Mouse (Mus musculus) neural tube, embryonic 15.5 days (tissue): ENCODE measurements around the gene Tsc22d1. TPM values are rescaled to one million over a fixed set of nuclear protein-coding genes. Genes with fewer than 3 reads are reported as not detected.

Source experiments
- ATAC-seq: fragments of 200-750 bp; cut with Nextera tagmentation; 2 replicates; pipeline ENCODE4 v1.8.0; 2017; ENCODE audit warnings: mild to moderate bottlenecking, moderate TSS enrichment, moderate library complexity; ENCODE audit not compliant: low FRiP score
- H3K27ac ChIP-seq: fragments of 300-500 bp; sonication (generic); replicated peaks from 2 replicates; pipeline ENCODE4 v1.5.1; 2015; ENCODE audit warnings: mild to moderate bottlenecking, inconsistent platforms
- H3K27me3 ChIP-seq: fragments of 300-500 bp; sonication (generic); replicated peaks from 2 replicates; pipeline ENCODE4 v1.6.1; 2015; ENCODE audit warnings: inconsistent platforms
- H3K36me3 ChIP-seq: fragments of 300-500 bp; sonication (generic); 2 replicates; pipeline ENCODE4 v1.6.1; 2015; ENCODE audit warnings: inconsistent platforms
- H3K4me1 ChIP-seq: fragments of 300-500 bp; sonication (generic); 2 replicates; pipeline ENCODE4 v1.6.1; 2015; ENCODE audit warnings: inconsistent platforms
- H3K4me2 ChIP-seq: fragments of 300-500 bp; sonication (generic); 2 replicates; pipeline ENCODE4 v1.6.1; 2015; ENCODE audit warnings: inconsistent platforms, mild to moderate bottlenecking, moderate library complexity
- H3K4me3 ChIP-seq: fragments of 300-500 bp; sonication (generic); replicated peaks from 2 replicates; pipeline ENCODE4 v1.5.1; 2015; ENCODE audit warnings: mild to moderate bottlenecking, inconsistent platforms
- H3K9ac ChIP-seq: fragments of 300-500 bp; sonication (generic); replicated peaks from 2 replicates; pipeline ENCODE4 v1.6.1; 2015; ENCODE audit warnings: mild to moderate bottlenecking, inconsistent platforms
- H3K9me3 ChIP-seq: fragments of 300-500 bp; sonication (generic); replicated peaks from 2 replicates; pipeline ENCODE4 v1.6.1; 2016; ENCODE audit warnings: inconsistent platforms
- WGBS: fragments of 180-500 bp; shearing (Covaris S2); methylation state at CpG from one replicate; pipeline ENCODE4 v1.1.7; 2015; ENCODE audit warnings: mixed read lengths; 5-methylcytosine and 5-hydroxymethylcytosine counted together
- polyA plus RNA-seq: library from polyadenylated mRNA; unstranded; fragments of >200 nt; fragmentation: Nextera tagmentation; extraction: Ambion mirVana; gene quantifications from 2 replicates; pipeline ENCODE4 v1.2.1, GENCODE M21; 2015

The Tsc22d1 gene
- 773 and 880 TPM in 2 replicates for polyA plus RNA-seq

DNA sequence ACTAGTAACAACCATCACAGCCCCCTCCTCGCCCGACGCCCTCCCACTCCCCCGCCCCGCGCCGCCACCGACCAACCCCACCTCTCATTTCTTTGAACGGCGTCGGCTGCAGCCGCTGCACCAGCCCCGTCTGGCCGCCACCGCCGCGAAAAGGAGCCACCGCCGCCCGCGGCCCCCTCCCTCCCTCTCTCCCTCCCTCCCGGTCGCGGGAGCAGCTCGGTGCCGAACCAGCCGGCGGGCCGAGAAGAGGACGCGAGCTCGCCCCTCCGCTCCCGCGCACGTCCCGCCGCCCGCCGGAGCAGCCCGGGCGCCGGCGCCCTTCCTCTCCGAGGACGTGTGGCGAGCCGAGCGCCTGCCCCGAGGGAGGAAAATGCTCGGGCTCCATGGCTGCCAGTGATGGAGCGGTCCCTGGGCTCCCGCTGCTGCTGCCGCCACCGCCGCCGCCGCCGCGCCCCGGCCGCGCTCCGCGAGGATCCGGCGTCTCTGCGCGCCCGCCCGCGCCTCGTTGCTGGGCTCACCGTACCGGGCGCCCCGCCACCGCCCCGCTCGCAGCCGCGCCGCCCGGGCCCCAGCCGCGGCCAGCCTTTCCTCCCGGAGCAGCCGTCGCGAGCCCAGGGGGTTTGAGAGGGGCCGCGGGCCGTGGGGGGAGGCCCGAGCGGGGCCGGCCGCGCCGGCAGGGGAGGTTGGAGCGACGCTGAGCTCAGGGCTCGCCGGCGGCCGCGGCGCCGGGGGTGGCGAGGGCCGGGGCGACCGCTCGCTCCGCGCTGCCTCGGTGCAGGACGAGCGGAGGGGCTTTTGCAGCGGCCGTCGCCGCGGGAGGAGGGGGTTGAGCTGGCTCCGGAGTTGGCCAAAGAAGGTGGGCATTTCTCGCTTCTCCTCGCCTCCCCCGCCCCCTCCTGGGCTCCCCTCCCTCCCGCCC is at the start of gene Tsc22d1:
TSS of gene Tsc22d1 (plus strand) at position 100 of the 919 bp plus-strand sequence.
- peak within 1 kb of the TSS; percentile 90 for H3K4me3 ChIP-seq
- H3K4me1 ChIP-seq, result peaks cover 42% of the 10 kb centered on the region
- H3K9me3 ChIP-seq, result no peaks in the 10 kb centered on the region
- 0% methylated on average over 58 of the region's 128 CpGs for WGBS
- H3K27ac ChIP-seq, result peak within 1 kb of the TSS; percentile 100
- H3K9ac ChIP-seq, result peak within 1 kb of the TSS; percentile 99
- peaks cover 13% of the 10 kb centered on the region for H3K36me3 ChIP-seq
- H3K27me3 ChIP-seq, result no peaks in the 10 kb centered on the region
- ATAC-seq, result peak; percentile 10; the same call in 1 of the 2 replicates
- H3K4me2 ChIP-seq, result peak within 1 kb of the TSS; percentile 88

DNA sequence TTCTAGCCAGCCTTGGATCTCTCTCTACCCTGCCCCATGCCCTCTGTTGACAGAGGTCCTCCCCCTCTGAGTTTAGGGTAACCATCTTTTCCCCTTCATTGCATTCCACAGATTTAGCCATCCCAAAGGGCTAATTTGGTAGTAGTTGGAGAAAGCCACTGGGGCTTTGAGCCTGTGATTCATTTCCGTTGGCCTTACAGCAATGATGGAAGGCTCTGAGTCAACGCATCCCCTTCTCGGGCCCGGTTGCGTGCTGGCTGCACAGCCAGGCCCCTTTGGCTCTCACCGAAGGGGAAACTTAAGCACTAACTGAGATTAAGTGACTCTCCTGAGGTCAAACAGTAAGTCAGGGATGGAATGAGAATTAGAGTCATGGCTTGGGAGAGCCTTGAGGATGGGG is 41.1 kb upstream of the Tsc22d1 start:
- Histone ChIP-seq H3K27me3 (no peaks in the 10 kb centered on the region), H3K4me2 (no peak overlapping the region), H3K36me3 (no peaks in the 10 kb centered on the region), H3K9me3 (no peaks in the 10 kb centered on the region), H3K4me1 (no peaks in the 10 kb centered on the region), H3K27ac (no peak overlapping the region), H3K9ac (no peak overlapping the region), H3K4me3 (no peak overlapping the region)
- WGBS, result 79% methylated on average over 6 of the region's 6 CpGs
- no peak for ATAC-seq

DNA sequence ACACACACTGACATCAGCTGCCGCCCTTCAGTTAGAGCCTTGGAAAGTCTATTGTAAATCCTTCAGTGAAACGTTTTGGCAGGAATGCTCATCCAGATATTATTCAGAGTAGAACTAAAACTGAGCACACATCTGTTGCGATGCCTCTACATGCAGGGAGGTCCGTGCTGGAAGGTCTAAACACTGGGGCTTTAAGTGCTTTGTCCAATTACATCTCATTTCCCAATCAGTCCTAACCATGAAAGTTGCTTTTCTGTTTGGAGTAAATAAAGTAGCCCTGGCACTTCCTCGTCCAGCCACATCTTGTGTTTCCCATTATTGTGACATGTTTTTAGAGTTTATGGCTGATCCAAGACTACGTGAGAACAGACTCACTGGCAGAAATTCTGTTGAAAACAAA is 40.2 kb upstream of the Tsc22d1 start:
- no peaks in the 10 kb centered on the region for H3K4me1 ChIP-seq
- ATAC-seq, result no peak
- no peak overlapping the region for H3K9ac ChIP-seq
- H3K9me3 ChIP-seq, result no peaks in the 10 kb centered on the region
- WGBS, result 74% methylated on average over 6 of the region's 6 CpGs
- H3K27ac ChIP-seq, result no peak overlapping the region
- H3K4me3 ChIP-seq, result no peak overlapping the region
- no peak overlapping the region for H3K4me2 ChIP-seq
- H3K27me3 ChIP-seq, result no peaks in the 10 kb centered on the region
- no peaks in the 10 kb centered on the region for H3K36me3 ChIP-seq

DNA sequence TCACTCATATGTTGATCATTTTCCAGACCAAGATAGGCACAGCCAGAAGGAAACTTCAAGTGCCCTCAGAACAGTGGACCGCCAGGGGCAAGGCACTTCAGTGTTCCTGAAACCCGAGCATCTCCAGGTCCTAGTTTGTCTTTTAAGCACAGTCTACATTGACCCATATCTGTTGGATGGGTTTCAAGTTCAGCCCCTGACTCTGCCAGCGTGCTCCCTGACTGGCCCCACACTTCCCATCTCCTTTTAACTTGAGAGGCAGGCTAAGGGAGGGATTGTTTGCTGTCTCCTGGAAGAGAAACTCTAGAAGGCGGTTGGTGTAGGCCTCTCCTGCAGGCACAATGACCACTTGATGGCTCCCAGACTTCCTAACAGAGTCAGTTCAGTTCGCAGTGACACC is 38.2 kb upstream of the Tsc22d1 start:
- Histone ChIP-seq H3K27me3 (no peaks in the 10 kb centered on the region), H3K4me2 (no peak overlapping the region), H3K27ac (no peak overlapping the region), H3K4me1 (no peaks in the 10 kb centered on the region), H3K4me3 (no peak overlapping the region), H3K36me3 (no peaks in the 10 kb centered on the region), H3K9ac (no peak overlapping the region), H3K9me3 (no peaks in the 10 kb centered on the region)
- ATAC-seq, result no peak
- WGBS, result 87% methylated on average over 5 of the region's 5 CpGs

DNA sequence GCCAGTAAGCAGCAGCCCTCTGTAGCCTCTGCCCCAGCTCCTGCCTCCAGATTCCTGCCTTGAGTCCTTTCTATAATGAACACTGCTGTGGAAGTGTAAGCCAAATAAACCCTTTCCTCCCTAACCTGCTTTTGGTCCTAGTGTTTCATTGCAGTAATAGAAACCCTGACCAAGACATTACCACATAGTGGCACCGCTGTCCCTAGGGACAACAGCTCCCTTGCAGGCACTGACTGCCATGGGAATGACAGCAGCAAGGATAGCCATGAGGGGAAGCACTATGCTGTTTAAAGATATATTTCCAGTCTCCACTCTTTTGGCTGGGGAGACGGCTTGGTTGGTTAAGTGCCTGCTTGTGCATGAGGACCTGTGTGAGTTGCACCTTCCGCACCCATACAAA is 35.4 kb upstream of the Tsc22d1 start:
- no peak for ATAC-seq
- H3K9ac ChIP-seq, result no peak overlapping the region
- WGBS, result 96% methylated on average over 3 of the region's 3 CpGs
- H3K36me3 ChIP-seq, result no peaks in the 10 kb centered on the region
- H3K27ac ChIP-seq, result no peak overlapping the region
- no peaks in the 10 kb centered on the region for H3K4me1 ChIP-seq
- no peaks in the 10 kb centered on the region for H3K9me3 ChIP-seq
- H3K4me3 ChIP-seq, result no peak overlapping the region
- H3K4me2 ChIP-seq, result no peak overlapping the region
- no peaks in the 10 kb centered on the region for H3K27me3 ChIP-seq

DNA sequence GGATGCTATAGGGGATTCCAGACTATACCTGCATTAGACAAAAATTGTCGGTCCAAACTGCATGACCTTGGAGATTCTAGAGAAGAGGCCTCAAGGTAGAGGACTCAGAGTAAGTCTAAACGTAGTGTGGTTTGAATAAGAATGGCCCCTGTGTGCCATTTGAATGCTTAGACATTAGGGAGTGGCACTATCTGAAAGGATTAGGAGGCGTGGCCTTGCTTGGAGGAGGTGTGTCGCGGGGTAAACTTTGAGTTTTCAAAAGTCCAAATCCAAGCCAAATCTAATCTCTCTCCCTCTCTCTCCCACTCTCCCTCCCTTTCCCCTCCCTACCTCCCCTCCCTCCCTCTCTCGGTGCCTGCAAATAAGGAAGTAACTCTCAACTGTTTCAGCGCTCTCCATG is 26.7 kb upstream of the Tsc22d1 start:
- WGBS, result 80% methylated on average over 7 of the region's 7 CpGs
- no peak for ATAC-seq
- Histone ChIP-seq H3K9ac (no peak overlapping the region), H3K36me3 (no peaks in the 10 kb centered on the region), H3K27me3 (no peaks in the 10 kb centered on the region), H3K4me1 (no peaks in the 10 kb centered on the region), H3K9me3 (no peaks in the 10 kb centered on the region), H3K4me2 (no peak overlapping the region), H3K4me3 (no peak overlapping the region), H3K27ac (no peak overlapping the region)

DNA sequence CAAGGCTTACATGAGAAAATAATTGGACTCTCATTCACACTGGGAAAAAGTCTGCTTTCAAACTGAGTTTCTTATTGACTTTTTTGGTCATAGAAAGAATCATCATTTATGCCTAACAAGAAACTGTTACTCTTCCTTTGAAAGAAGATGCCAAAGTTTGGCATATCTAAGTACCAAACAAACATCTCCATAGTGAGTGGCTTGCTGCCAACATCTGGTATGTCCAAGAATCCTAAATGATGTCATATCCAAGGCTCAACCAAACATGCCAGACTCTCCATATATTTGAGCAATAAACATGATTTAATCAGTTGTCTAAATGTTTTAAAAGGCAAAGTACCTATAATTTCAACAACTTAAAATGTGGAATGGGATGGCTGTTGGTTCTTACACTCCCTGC is 16.5 kb upstream of the Tsc22d1 start:
- H3K9ac ChIP-seq, result no peak overlapping the region
- H3K27ac ChIP-seq, result no peak overlapping the region
- ATAC-seq, result no peak
- no peaks in the 10 kb centered on the region for H3K36me3 ChIP-seq
- H3K4me2 ChIP-seq, result no peak overlapping the region
- H3K9me3 ChIP-seq, result no peaks in the 10 kb centered on the region
- no peaks in the 10 kb centered on the region for H3K27me3 ChIP-seq
- no peak overlapping the region for H3K4me3 ChIP-seq
- H3K4me1 ChIP-seq, result no peaks in the 10 kb centered on the region

DNA sequence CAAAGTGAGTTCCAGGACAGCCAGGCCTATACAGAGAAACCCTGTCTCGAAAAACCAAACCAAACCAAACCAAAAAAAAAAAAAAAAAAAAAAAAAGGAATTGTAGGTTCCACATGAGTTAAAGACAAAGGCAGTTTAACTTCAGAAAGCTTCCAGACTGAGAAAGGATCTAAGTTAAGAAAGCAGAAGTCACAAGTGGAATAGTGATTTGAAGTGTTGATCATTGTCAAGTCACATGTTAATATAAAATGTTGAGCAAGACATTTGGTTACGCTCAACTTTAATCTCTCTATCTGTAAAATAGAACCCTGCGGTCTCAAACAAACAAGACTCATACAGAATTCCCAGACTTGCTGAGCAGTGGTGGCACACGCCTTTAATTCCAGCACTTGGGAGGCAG is 12.2 kb upstream of the Tsc22d1 start:
- Histone ChIP-seq H3K9ac (no peak overlapping the region), H3K9me3 (no peaks in the 10 kb centered on the region), H3K4me1 (no peaks in the 10 kb centered on the region), H3K27me3 (no peaks in the 10 kb centered on the region), H3K36me3 (no peaks in the 10 kb centered on the region), H3K4me3 (no peak overlapping the region), H3K27ac (no peak overlapping the region), H3K4me2 (no peak overlapping the region)
- no peak for ATAC-seq
- WGBS, result 92% methylated on average over 4 of the region's 4 CpGs

DNA sequence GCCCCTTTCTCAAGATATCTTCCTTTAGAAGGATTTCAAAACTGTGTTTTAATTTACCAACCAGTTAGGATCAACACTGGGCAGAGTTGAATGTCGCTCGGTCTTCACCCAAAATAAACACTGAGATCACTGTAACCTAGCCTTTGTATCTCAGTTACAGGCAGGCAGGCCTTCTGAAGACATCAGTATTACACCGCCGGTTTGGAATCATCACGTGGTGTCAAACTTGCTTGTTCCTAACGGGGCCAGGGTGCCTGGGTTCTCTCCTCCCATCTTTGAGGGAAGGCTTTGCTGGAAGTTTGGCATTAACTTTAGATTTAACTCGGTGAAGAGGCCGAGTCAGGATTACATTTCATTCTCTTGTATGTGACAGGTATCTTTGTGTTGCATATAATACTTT is 5.7 kb upstream of the Tsc22d1 start:
- no peaks in the 10 kb centered on the region for H3K27me3 ChIP-seq
- 74% methylated on average over 8 of the region's 8 CpGs for WGBS
- ATAC-seq, result no peak
- H3K4me3 ChIP-seq, result no peak overlapping the region
- no peak overlapping the region for H3K27ac ChIP-seq
- H3K36me3 ChIP-seq, result no peaks in the 10 kb centered on the region
- no peak overlapping the region for H3K9ac ChIP-seq
- no peaks in the 10 kb centered on the region for H3K9me3 ChIP-seq
- H3K4me2 ChIP-seq, result no peak overlapping the region
- H3K4me1 ChIP-seq, result peaks cover 8% of the 10 kb centered on the region; the same call in 1 of the 2 replicates

DNA sequence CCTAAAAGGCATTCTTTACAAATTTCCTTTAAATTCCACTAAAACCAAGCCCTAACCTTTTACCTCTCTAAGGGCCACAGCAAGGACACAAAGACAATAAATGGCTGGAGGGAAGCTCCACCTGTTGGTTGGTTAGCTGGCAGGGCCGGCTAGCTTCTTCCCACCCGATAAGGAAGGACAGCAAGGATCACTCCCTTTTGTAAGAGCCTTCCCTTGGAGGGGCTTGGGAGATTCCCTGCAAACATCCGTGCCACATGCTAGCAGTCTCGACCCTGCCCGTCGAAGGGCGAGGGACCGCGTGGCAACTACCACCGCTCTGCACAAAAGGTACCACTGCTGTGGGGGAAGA is 1.0 kb upstream of the Tsc22d1 start:
- 1% methylated on average over 10 of the region's 10 CpGs for WGBS
- peak overlapping the region; percentile 100 for H3K27ac ChIP-seq
- ATAC-seq, result no peak
- H3K4me1 ChIP-seq, result peaks cover 32% of the 10 kb centered on the region
- H3K4me3 ChIP-seq, result peak overlapping the region; percentile 90
- no peaks in the 10 kb centered on the region for H3K27me3 ChIP-seq
- H3K4me2 ChIP-seq, result peak overlapping the region; percentile 88
- no peaks in the 10 kb centered on the region for H3K9me3 ChIP-seq
- H3K9ac ChIP-seq, result peak overlapping the region; percentile 75
- peaks cover 13% of the 10 kb centered on the region for H3K36me3 ChIP-seq

DNA sequence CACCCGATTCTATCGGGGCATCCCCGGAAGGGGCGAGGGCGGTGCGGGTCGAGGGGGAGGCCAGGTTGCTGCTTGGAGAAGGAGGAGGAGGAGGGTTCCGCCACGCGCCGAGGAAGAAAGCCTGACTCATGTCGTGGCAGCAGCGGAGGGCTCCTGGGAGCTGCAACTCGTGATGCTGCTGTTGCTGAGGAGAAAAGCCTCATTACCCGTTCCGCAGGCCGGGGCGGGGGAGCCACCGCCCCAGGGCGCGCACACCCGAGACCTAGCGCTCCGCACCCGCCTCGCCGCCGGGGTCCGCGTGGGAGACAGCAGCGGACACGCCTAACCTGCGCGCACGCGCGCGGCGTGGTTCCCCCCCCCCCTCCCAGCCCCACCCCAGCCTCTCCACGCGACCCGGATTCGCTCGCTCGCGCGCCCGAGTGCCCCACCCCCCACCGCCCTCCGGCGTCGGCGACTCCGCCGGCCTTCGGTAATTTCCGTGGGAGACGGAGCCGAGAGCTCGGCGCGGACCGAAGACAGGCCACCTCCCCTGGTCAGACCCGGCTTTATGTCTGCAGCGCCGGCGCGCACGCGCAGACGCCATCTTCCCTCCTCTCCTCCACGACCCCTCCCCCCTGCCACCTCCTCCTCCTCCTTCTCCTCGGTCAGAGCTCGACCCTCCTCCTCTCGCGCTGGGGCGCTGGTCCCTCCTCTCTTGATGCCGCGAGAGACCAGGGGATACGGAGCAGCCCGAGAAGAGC is 469 bp upstream of the Tsc22d1 start:
- 0% methylated on average over 60 of the region's 81 CpGs for WGBS
- H3K27me3 ChIP-seq, result no peaks in the 10 kb centered on the region
- H3K36me3 ChIP-seq, result peaks cover 13% of the 10 kb centered on the region
- H3K4me2 ChIP-seq, result peak overlapping the region; percentile 88
- H3K9me3 ChIP-seq, result no peaks in the 10 kb centered on the region
- H3K4me1 ChIP-seq, result peaks cover 38% of the 10 kb centered on the region
- peak overlapping the region; percentile 99 for H3K9ac ChIP-seq
- peak; percentile 94 for ATAC-seq
- peak overlapping the region; percentile 90 for H3K4me3 ChIP-seq
- peak overlapping the region; percentile 100 for H3K27ac ChIP-seq

DNA sequence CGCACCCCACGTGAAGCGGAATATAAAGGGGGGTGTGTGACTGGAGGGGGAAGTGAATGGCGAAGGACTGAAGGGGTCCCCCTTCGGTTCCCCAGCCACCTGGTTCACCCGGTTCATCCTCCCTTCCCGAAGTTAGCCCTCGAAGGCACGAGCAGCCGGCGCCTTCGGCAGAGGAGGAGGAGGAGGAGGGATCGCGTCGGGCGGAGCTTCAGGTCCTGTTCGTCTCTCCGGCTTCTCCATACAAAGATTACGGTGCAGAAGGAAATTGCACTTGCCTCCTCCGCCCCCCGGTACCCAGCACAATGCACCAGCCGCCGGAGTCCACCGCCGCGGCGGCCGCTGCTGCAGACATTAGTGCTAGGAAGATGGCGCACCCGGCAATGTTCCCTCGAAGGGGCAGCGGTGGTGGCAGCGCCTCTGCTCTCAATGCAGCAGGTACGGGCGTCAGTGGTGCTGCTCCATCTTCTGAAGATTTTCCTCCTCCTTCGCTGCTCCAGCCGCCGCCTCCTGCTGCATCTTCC is 1.1 kb downstream of the Tsc22d1 start:
- WGBS, result under 1% methylated on average over 33 of the region's 38 CpGs
- Histone ChIP-seq H3K4me1 (peaks cover 47% of the 10 kb centered on the region), H3K9me3 (no peaks in the 10 kb centered on the region), H3K4me3 (peak overlapping the region; percentile 90), H3K27me3 (no peaks in the 10 kb centered on the region), H3K4me2 (peak overlapping the region; percentile 88), H3K36me3 (peaks cover 13% of the 10 kb centered on the region), H3K9ac (peak overlapping the region; percentile 99), H3K27ac (peak overlapping the region; percentile 100)
- peak; percentile 0; the same call in 1 of the 2 replicates for ATAC-seq
